Mouse (Mus musculus) inflammation-experienced regulatory T-cells (primary cell): Measurements from ENCODE around the gene Gm11937. TPM values are rescaled to one million over a fixed set of nuclear protein-coding genes. Genes with fewer than 3 reads are reported as not detected.

Source experiments
- polyA plus RNA-seq, 2 experiments: library from polyadenylated mRNA; unstranded; fragments of 100-300 nt; shearing (Covaris generic); gene quantifications; one replicate each; pipeline ENCODE4 v1.2.1; 2017

The Gm11937 gene
- polyA plus RNA-seq: not detected

GRCm38 (mm10) chr11:99610089-99610488 lies at the start of gene Gm11937:
Gene Gm11937 (minus strand): TSS chr11:99610189.

GRCm38 (mm10) chr11:99658467-99659010 lies 48.5 kb upstream of the Gm11937 start, which contains the start of gene Gm11563:
Gene Gm11563 (minus strand): TSS chr11:99658960.

GRCm38 (mm10) chr11:99650136-99650535 lies 40.1 kb upstream of the Gm11937 start, which contains the start of gene Gm11555:
Gene Gm11555 (minus strand): TSS chr11:99650236.

GRCm38 (mm10) chr11:99643635-99644139 lies 33.7 kb upstream of the Gm11937 start, which contains the start of gene Krtap4-7:
Gene Krtap4-7 (minus strand): TSS chr11:99644089.

GRCm38 (mm10) chr11:99634653-99635134 lies 24.7 kb upstream of the Gm11937 start, which contains the start of gene Krtap4-2:
Gene Krtap4-2 (minus strand): TSS chr11:99635084.

GRCm38 (mm10) chr11:99628138-99628537 lies 18.1 kb upstream of the Gm11937 start, which contains the start of gene Krtap4-1:
Gene Krtap4-1 (minus strand): TSS chr11:99628238.

GRCm38 (mm10) chr11:99620335-99620734 lies 10.3 kb upstream of the Gm11937 start, which contains the start of gene Gm11562:
Gene Gm11562 (minus strand): TSS chr11:99620435.

GRCm38 (mm10) chr11:99614796-99615363 lies 4.9 kb upstream of the Gm11937 start, which contains the start of gene Krtap2-4:
Gene Krtap2-4 (minus strand): TSS chr11:99614846.

GRCm38 (mm10) chr11:99603208-99603607 lies 6.8 kb downstream of the Gm11937 start, which contains the start of gene Gm11938:
Gene Gm11938 (minus strand): TSS chr11:99603308.

GRCm38 (mm10) chr11:99597742-99598141 lies 12.2 kb downstream of the Gm11937 start, which contains the start of gene Krtap9-3:
Gene Krtap9-3 (minus strand): TSS chr11:99598105.

GRCm38 (mm10) chr11:99590981-99591380 lies 19.0 kb downstream of the Gm11937 start, which contains the start of gene Krtap1-3:
Gene Krtap1-3 (minus strand): TSS chr11:99591339.

GRCm38 (mm10) chr11:99583245-99583704 lies 26.7 kb downstream of the Gm11937 start, which contains the start of gene Krtap1-4:
Gene Krtap1-4 (minus strand): TSS chr11:99583654.

GRCm38 (mm10) chr11:99580636-99581035 lies 29.4 kb downstream of the Gm11937 start, which contains the start of gene Krtap1-5:
Gene Krtap1-5 (minus strand): TSS chr11:99581016.

GRCm38 (mm10) chr11:99566530-99566929 lies 43.5 kb downstream of the Gm11937 start, which contains the start of gene Krtap3-1:
Gene Krtap3-1 (minus strand): TSS chr11:99566630.

Other genes starting within 250 kb of the Gm11937 start
- under 1 TPM in 1 of 2 experiments, not detected in 1; 0.18 TPM for gene Krt28, start 235.3 kb downstream of the Gm11937 start, polyA plus RNA-seq
- 10 to 100 TPM; 13.0 to 18.0 TPM for gene Krt10, start 220.8 kb downstream of the Gm11937 start, polyA plus RNA-seq
- under 1 TPM in 1 of 2 experiments, not detected in 1; 0.22 TPM for gene Krt12, start 187.9 kb downstream of the Gm11937 start, polyA plus RNA-seq
- gene Krt20, start 172.0 kb downstream of the Gm11937 start, polyA plus RNA-seq: under 1 TPM in 1 of 2 experiments, not detected in 1; 0.15 TPM
- under 1 TPM; 0.71 to 0.82 TPM for gene Krt23, start 117.1 kb downstream of the Gm11937 start, polyA plus RNA-seq
- gene Krt39, start 88.9 kb downstream of the Gm11937 start, polyA plus RNA-seq: not detected
- not detected for gene Krt40, start 67.0 kb downstream of the Gm11937 start, polyA plus RNA-seq
- not detected for gene Krtap3-3, start 59.3 kb downstream of the Gm11937 start, polyA plus RNA-seq
- 1 to 10 TPM in 1 of 2 experiments, not detected in 1; 3.5 TPM for gene Krtap3-2, start 53.3 kb downstream of the Gm11937 start, polyA plus RNA-seq
- gene Gm11939, start 50.7 kb downstream of the Gm11937 start, polyA plus RNA-seq: under 1 TPM in 1 of 2 experiments, not detected in 1; 0.60 TPM
- gene Krtap3-1, start 43.6 kb downstream of the Gm11937 start, polyA plus RNA-seq: not detected
- under 1 TPM in 1 of 2 experiments, not detected in 1; 0.55 TPM for gene Krtap1-5, start 29.2 kb downstream of the Gm11937 start, polyA plus RNA-seq
- gene Krtap1-4, start 26.5 kb downstream of the Gm11937 start, polyA plus RNA-seq: 1 to 10 TPM in 1 of 2 experiments, under 1 TPM in 1; 0.61 to 1.2 TPM
- gene Krtap1-3, start 18.9 kb downstream of the Gm11937 start, polyA plus RNA-seq: not detected
- gene Krtap9-3, start 12.1 kb downstream of the Gm11937 start, polyA plus RNA-seq: under 1 TPM in 1 of 2 experiments, not detected in 1; 0.31 TPM
- gene Gm11938, start 6.9 kb downstream of the Gm11937 start, polyA plus RNA-seq: not detected
- not detected for gene Krtap2-4, start 4.7 kb upstream of the Gm11937 start, polyA plus RNA-seq
- gene Gm11562, start 10.2 kb upstream of the Gm11937 start, polyA plus RNA-seq: not detected
- under 1 TPM in 1 of 2 experiments, not detected in 1; 0.20 TPM for gene Krtap4-1, start 18.0 kb upstream of the Gm11937 start, polyA plus RNA-seq
- gene Krtap4-2, start 24.9 kb upstream of the Gm11937 start, polyA plus RNA-seq: not detected
- gene Krtap4-7, start 33.9 kb upstream of the Gm11937 start, polyA plus RNA-seq: under 1 TPM in 1 of 2 experiments, not detected in 1; 0.16 TPM
- not detected for gene Gm11555, start 40.0 kb upstream of the Gm11937 start, polyA plus RNA-seq
- not detected for gene Gm11563, start 48.8 kb upstream of the Gm11937 start, polyA plus RNA-seq
- gene Krtap4-6, start 55.8 kb upstream of the Gm11937 start, polyA plus RNA-seq: not detected
- gene Gm14190, start 80.6 kb upstream of the Gm11937 start, polyA plus RNA-seq: not detected
- not detected for gene Gm14180, start 124.1 kb upstream of the Gm11937 start, polyA plus RNA-seq
- not detected for gene Gm11595, start 162.7 kb upstream of the Gm11937 start, polyA plus RNA-seq
- under 1 TPM in 1 of 2 experiments, not detected in 1; 0.24 TPM for gene Krtap4-8, start 170.5 kb upstream of the Gm11937 start, polyA plus RNA-seq
- gene Krtap4-9, start 175.0 kb upstream of the Gm11937 start, polyA plus RNA-seq: under 1 TPM in 1 of 2 experiments, not detected in 1; 0.28 TPM
- gene Gm11596, start 183.3 kb upstream of the Gm11937 start, polyA plus RNA-seq: not detected
- gene Gm11569, start 188.7 kb upstream of the Gm11937 start, polyA plus RNA-seq: not detected
- gene Gm11554, start 194.3 kb upstream of the Gm11937 start, polyA plus RNA-seq: not detected
- gene Krtap4-13, start 199.7 kb upstream of the Gm11937 start, polyA plus RNA-seq: not detected
- not detected for gene Gm11564, start 205.5 kb upstream of the Gm11937 start, polyA plus RNA-seq
- gene 2300003K06Rik, start 227.9 kb upstream of the Gm11937 start, polyA plus RNA-seq: not detected
- gene Krtap4-16, start 241.4 kb upstream of the Gm11937 start, polyA plus RNA-seq: under 1 TPM in 1 of 2 experiments, not detected in 1; 0.60 TPM
- not detected for gene Gm11568, start 247.7 kb upstream of the Gm11937 start, polyA plus RNA-seq